Mouse (Mus musculus): ENCODE measurements around the gene Adgrl1.

The Adgrl1 gene

GRCm38 (mm10) chr8:83899363-83900252 is at the start of gene Adgrl1:
Gene Adgrl1 (plus strand): TSS chr8:83900105.
- in situ Hi-C loops (cut with MboI, MseI): no loop called here

- in situ Hi-C loops (cut with MboI, MseI): loop anchor here (5.0 kb wide), 1 partner anchor 50 kb away; no protein-coding TSS in a partner anchor
Observed at GRCm38 (mm10) chr8:83852329-83852728, 47.6 kb upstream of the Adgrl1 start.

GRCm38 (mm10) chr8:83853323-83854050 is 46.4 kb upstream of the Adgrl1 start:
- in situ Hi-C loops (cut with MboI, MseI): loop anchor here (5.0 kb wide), 1 partner anchor 51 kb away; no protein-coding TSS in a partner anchor

GRCm38 (mm10) chr8:83856486-83857065 is 43.3 kb upstream of the Adgrl1 start:
- in situ Hi-C loops (cut with MboI, MseI): no loop called here

- in situ Hi-C loops (cut with MboI, MseI): no loop called here
Observed at GRCm38 (mm10) chr8:83862439-83863268, 37.3 kb upstream of the Adgrl1 start.

- in situ Hi-C loops (cut with MboI, MseI): no loop called here
Observed at GRCm38 (mm10) chr8:83874881-83875655, 24.8 kb upstream of the Adgrl1 start.

- in situ Hi-C loops (cut with MboI, MseI): no loop called here
Observed at GRCm38 (mm10) chr8:83875656-83876040, 24.3 kb upstream of the Adgrl1 start.

GRCm38 (mm10) chr8:83876080-83876837 is 23.6 kb upstream of the Adgrl1 start:
- in situ Hi-C loops (cut with MboI, MseI): no loop called here

GRCm38 (mm10) chr8:83876838-83877223 is 23.1 kb upstream of the Adgrl1 start:
- in situ Hi-C loops (cut with MboI, MseI): no loop called here

- in situ Hi-C loops (cut with MboI, MseI): loop anchor here (5.0 kb wide), 1 partner anchor 46 kb away; no protein-coding TSS in a partner anchor
Observed at GRCm38 (mm10) chr8:83888409-83888808, 11.5 kb upstream of the Adgrl1 start.

- in situ Hi-C loops (cut with MboI, MseI): loop anchor here (5.0 kb wide), 1 partner anchor 110 kb away; no protein-coding TSS in a partner anchor
Observed at GRCm38 (mm10) chr8:83892061-83892460, 7.8 kb upstream of the Adgrl1 start.

GRCm38 (mm10) chr8:83893915-83894314 is 6.0 kb upstream of the Adgrl1 start:
- in situ Hi-C loops (cut with MboI, MseI): loop anchor here (5.0 kb wide), 1 partner anchor 112 kb away; no protein-coding TSS in a partner anchor

- in situ Hi-C loops (cut with MboI, MseI): no loop called here
Observed at GRCm38 (mm10) chr8:83895894-83896293, 4.0 kb upstream of the Adgrl1 start.

- in situ Hi-C loops (cut with MboI, MseI): no loop called here
Observed at GRCm38 (mm10) chr8:83896461-83896860, 3.4 kb upstream of the Adgrl1 start.

GRCm38 (mm10) chr8:83897211-83897610 is 2.7 kb upstream of the Adgrl1 start:
- in situ Hi-C loops (cut with MboI, MseI): no loop called here

GRCm38 (mm10) chr8:83898456-83898855 is 1.4 kb upstream of the Adgrl1 start:
- in situ Hi-C loops (cut with MboI, MseI): no loop called here

- in situ Hi-C loops (cut with MboI, MseI): no loop called here
Observed at GRCm38 (mm10) chr8:83898985-83899362, 931 bp upstream of the Adgrl1 start.

- in situ Hi-C loops (cut with MboI, MseI): no loop called here
Observed at GRCm38 (mm10) chr8:83900266-83900956, 506 bp downstream of the Adgrl1 start.

- in situ Hi-C loops (cut with MboI, MseI): no loop called here
Observed at GRCm38 (mm10) chr8:83900957-83901270, 1.0 kb downstream of the Adgrl1 start.

Data from T-helper 2 cell (primary cell).